Mouse (Mus musculus): ENCODE measurements around the gene Slc38a3. TPM values are rescaled to one million over a fixed set of nuclear protein-coding genes. Genes with fewer than 3 reads are reported as not detected.

The Slc38a3 gene
- total and polyA plus RNA-seq, 2 experiments from 2014 or later = 4.0 to 16.9 TPM

DNA sequence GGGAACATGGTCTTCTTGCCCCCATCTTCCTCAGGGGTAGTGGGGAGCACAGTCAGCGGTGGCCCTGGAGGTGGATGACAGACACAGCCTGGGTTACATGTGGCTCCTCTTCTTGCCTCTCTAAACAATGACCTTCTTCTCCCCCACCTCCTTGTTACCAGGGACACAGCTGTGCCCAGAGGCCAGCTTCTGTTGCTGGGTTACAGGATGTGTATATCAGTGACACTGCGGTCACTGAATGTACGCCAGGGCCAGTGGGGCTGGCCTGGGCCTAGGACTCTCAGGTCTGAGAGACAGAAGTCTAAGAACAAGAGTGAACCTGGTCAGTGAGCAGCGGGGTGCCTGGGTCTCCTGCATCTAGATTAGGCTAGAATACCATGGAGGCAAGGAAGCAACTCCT lies 54.3 kb downstream of the Slc38a3 start:
- no peak for DNase-seq (ENCODE audit: low spot score)
- Histone ChIP-seq H3K9me3 (replicated peaks; ENCODE audit: control insufficient read depth, low read length) (no peaks in the 10 kb centered on the region), H3K27me3 (ENCODE audit: control insufficient read depth, insufficient read depth, low read length) (no peaks in the 10 kb centered on the region), H3K27ac (ENCODE audit: low read depth) (no peak overlapping the region; the same call in 1 of the 2 replicates), H3K36me3 (replicated peaks; ENCODE audit: control insufficient read depth, insufficient read depth, low read length) (peaks cover 49% of the 10 kb centered on the region), H3K4me3 (ENCODE audit: low read depth, low read length) (no peak overlapping the region), H3K4me2 (ENCODE audit: low read depth, low read length) (no peak overlapping the region), H3K9ac (replicated peaks; ENCODE audit: low read depth, low read length) (0 out of 2 replicates have a peak overlapping the region, but pooled peaks have one; percentile 21), H3K4me1 (ENCODE audit: control insufficient read depth, insufficient read depth) (peaks cover 42% of the 10 kb centered on the region)
- no peak for ATAC-seq (ENCODE audit: insufficient read depth, low read depth)
- WGBS = 53% methylated on average over 4 of the region's 4 CpGs
- no peak for TF ChIP-seq CTCF (IDR thresholded peaks at IDR 0.05; ENCODE audit: low read depth)
- no peak for TF ChIP-seq EP300 (IDR thresholded peaks at IDR 0.05; ENCODE audit: low read depth)

DNA sequence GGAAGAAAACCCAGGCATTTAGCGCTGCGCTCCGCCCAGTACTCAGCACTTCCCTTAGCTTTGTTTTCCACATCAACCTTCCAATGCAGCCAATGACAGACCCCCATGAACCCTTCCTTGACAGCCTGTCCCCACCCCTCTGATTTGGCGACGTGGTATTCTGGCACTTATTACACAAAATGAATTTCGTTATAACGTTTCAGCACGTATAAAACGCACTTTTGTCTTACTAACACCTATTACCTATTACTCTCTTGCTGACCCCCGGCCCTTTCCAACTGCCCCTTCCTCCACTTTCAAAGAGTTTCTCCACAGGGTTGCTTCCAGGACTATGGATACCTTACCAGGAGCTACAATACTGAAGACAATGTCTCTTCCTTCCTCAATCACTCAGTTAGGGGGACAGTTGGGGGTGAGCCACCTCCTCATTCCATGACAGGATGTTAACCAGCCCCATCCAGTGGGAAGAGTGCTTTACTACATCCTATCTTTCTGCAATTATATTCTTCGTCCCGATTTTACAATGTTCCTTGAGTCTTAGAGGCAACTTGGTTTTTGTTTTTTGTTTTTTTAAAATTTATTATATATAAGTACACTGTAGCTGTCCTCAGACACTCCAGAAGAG lies 56.3 kb downstream of the Slc38a3 start:
- H3K4me1 ChIP-seq (ENCODE audit: control insufficient read depth, insufficient read depth) = peaks cover 39% of the 10 kb centered on the region
- DNase-seq (ENCODE audit: low spot score) = peak; percentile 76

GRCm38 (mm10) chr9:107612191-107612944 lies 57.0 kb downstream of the Slc38a3 start:
- DNase-seq (ENCODE audit: low spot score) (peak; percentile 96), ATAC-seq (ENCODE audit: insufficient read depth, low read depth) (peak; percentile 88)
- peaks cover 37% of the 10 kb centered on the region for H3K36me3 ChIP-seq (replicated peaks; ENCODE audit: control insufficient read depth, insufficient read depth, low read length)
- 5% methylated on average over 40 of the region's 48 CpGs for WGBS
- H3K4me1 ChIP-seq (ENCODE audit: control insufficient read depth, insufficient read depth) = peaks cover 41% of the 10 kb centered on the region
- H3K9me3 ChIP-seq (replicated peaks; ENCODE audit: control insufficient read depth, low read length) = no peaks in the 10 kb centered on the region
- H3K27ac ChIP-seq (ENCODE audit: low read depth) = peak overlapping the region; percentile 90
- H3K4me2 ChIP-seq (ENCODE audit: low read depth, low read length) = peak overlapping the region; percentile 65
- H3K9ac ChIP-seq (replicated peaks; ENCODE audit: low read depth, low read length) = peak overlapping the region; percentile 58
- peak overlapping the region; percentile 33 for H3K4me3 ChIP-seq (ENCODE audit: low read depth, low read length)
- TF ChIP-seq EP300 (IDR thresholded peaks at IDR 0.05; ENCODE audit: low read depth) (peak; percentile 94), CTCF (IDR thresholded peaks at IDR 0.05; ENCODE audit: low read depth) (peak; percentile 96)
- H3K27me3 ChIP-seq (ENCODE audit: control insufficient read depth, insufficient read depth, low read length) = no peaks in the 10 kb centered on the region

More for the DNA sequence above, 56.3 kb downstream of the Slc38a3 start:
- TF ChIP-seq CTCF (IDR thresholded peaks at IDR 0.05; ENCODE audit: low read depth) (peak; percentile 35), EP300 (IDR thresholded peaks at IDR 0.05; ENCODE audit: low read depth) (peak; percentile 7; the same call in 1 of the 2 replicates)
- Histone ChIP-seq H3K9me3 (replicated peaks; ENCODE audit: control insufficient read depth, low read length) (no peaks in the 10 kb centered on the region), H3K9ac (replicated peaks; ENCODE audit: low read depth, low read length) (0 out of 2 replicates have a peak overlapping the region, but pooled peaks have one; percentile 1), H3K27ac (ENCODE audit: low read depth) (peak overlapping the region; percentile 90), H3K4me3 (ENCODE audit: low read depth, low read length) (peak overlapping the region; percentile 33; the same call in 1 of the 2 replicates), H3K4me2 (ENCODE audit: low read depth, low read length) (peak overlapping the region; percentile 65), H3K36me3 (replicated peaks; ENCODE audit: control insufficient read depth, insufficient read depth, low read length) (peaks cover 42% of the 10 kb centered on the region), H3K27me3 (ENCODE audit: control insufficient read depth, insufficient read depth, low read length) (no peaks in the 10 kb centered on the region)
- ATAC-seq (ENCODE audit: insufficient read depth, low read depth) = peak; percentile 27
- 5% methylated on average over 12 of the region's 12 CpGs for WGBS

DNA sequence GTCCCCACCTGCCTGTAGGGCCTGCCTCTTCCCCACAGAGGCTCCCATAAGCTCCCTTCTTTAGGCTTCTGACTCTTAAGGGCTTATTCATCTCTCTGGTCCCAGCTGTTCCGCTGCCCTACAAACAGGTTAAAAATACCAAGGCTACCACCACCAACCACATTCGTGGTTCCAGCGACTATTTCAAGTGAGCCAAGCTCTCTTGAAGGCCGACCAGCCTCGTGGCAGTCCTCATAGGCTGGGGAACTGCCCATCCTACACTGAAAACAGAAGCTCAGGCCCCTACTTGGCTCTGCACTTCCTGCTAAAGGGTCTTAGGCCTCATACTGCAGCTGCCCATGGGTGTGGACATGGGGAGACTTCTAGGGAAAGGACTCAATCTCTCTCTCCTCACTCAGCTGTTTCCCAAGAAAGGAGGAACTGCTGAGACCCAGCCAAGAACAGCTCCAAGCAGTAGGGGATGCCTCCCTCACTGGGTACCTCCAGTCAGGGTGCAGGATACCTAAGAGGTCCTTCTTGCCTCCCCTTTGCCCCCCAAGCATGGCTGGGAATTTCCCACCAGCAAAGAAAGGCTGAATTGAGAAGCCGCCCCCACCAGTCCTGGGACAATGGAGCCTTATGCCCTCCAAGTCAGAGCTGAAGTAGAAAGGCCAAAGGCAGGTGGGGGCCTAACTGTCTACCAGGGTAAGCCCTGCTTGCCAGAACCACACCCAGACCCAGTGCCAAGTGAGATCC lies 57.7 kb downstream of the Slc38a3 start:
- H3K4me3 ChIP-seq (ENCODE audit: low read depth, low read length) = peak overlapping the region; percentile 33; the same call in 1 of the 2 replicates
- ATAC-seq (ENCODE audit: insufficient read depth, low read depth) = no peak

DNA sequence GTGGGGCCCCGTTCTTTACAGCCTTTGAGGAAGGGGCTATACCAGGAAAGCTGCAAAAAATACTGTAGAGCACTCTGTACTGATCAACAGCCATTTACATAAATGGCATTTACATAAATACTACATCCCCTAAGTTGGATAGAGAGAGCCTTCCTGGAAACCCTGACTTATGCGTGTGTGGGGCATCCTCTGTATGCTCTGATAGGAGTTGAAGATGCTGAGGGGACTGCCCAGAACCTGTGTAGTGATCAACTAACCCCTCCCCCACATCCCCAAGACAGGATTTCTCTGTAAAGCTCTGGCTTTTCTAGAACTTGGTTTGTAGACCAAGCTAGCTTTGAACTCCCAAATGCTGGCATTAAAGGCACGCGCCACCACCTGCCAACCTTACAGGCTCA lies 59.9 kb downstream of the Slc38a3 start:
- DNase-seq (ENCODE audit: low spot score) (no peak), ATAC-seq (ENCODE audit: insufficient read depth, low read depth) (no peak)
- Histone ChIP-seq H3K36me3 (replicated peaks; ENCODE audit: control insufficient read depth, insufficient read depth, low read length) (peaks cover 9% of the 10 kb centered on the region), H3K9me3 (replicated peaks; ENCODE audit: control insufficient read depth, low read length) (no peaks in the 10 kb centered on the region), H3K27ac (ENCODE audit: low read depth) (peak overlapping the region; percentile 83), H3K27me3 (ENCODE audit: control insufficient read depth, insufficient read depth, low read length) (no peaks in the 10 kb centered on the region), H3K9ac (replicated peaks; ENCODE audit: low read depth, low read length) (no peak overlapping the region), H3K4me3 (ENCODE audit: low read depth, low read length) (no peak overlapping the region), H3K4me2 (ENCODE audit: low read depth, low read length) (no peak overlapping the region), H3K4me1 (ENCODE audit: control insufficient read depth, insufficient read depth) (peaks cover 49% of the 10 kb centered on the region)
- 70% methylated on average over 4 of the region's 4 CpGs for WGBS
- TF ChIP-seq EP300 (IDR thresholded peaks at IDR 0.05; ENCODE audit: low read depth) (no peak), CTCF (IDR thresholded peaks at IDR 0.05; ENCODE audit: low read depth) (no peak)

More for the DNA sequence above, 57.7 kb downstream of the Slc38a3 start:
- no peak for TF ChIP-seq CTCF (IDR thresholded peaks at IDR 0.05; ENCODE audit: low read depth)
- TF ChIP-seq EP300 (IDR thresholded peaks at IDR 0.05; ENCODE audit: low read depth) = no peak
- Histone ChIP-seq H3K27me3 (ENCODE audit: control insufficient read depth, insufficient read depth, low read length) (no peaks in the 10 kb centered on the region), H3K4me1 (ENCODE audit: control insufficient read depth, insufficient read depth) (peaks cover 49% of the 10 kb centered on the region), H3K36me3 (replicated peaks; ENCODE audit: control insufficient read depth, insufficient read depth, low read length) (peaks cover 31% of the 10 kb centered on the region), H3K27ac (ENCODE audit: low read depth) (peak overlapping the region; percentile 90), H3K9me3 (replicated peaks; ENCODE audit: control insufficient read depth, low read length) (no peaks in the 10 kb centered on the region), H3K9ac (replicated peaks; ENCODE audit: low read depth, low read length) (peak overlapping the region; percentile 58), H3K4me2 (ENCODE audit: low read depth, low read length) (peak overlapping the region; percentile 65; the same call in 1 of the 2 replicates)
- 39% methylated on average over 6 of the region's 6 CpGs for WGBS
- DNase-seq (ENCODE audit: low spot score) = no peak

Measured in heart, postnatal 0 days (tissue).